Mouse (Mus musculus) left cerebral cortex, postnatal 14 days (tissue): Measurements from ENCODE around the gene Krt24. TPM values are rescaled to one million over a fixed set of nuclear protein-coding genes. Genes with fewer than 3 reads are reported as not detected.

ENCODE experiments used
- DNase-seq, 2 experiments: peaks; one replicate each; pipeline ENCODE4 v3.0.0; 2021 to 2022; ENCODE audit warnings: low spot score in 2 of 2, mixed read lengths in 1 of 2
- intact Hi-C: fragments of 180-260 bp; cut with DNase I; formaldehyde crosslinking; loops from one replicate; pipeline ENCODE4 v1.15.1; 2025
- long read RNA-seq, 2 experiments: library from polyadenylated mRNA; stranded (forward); transcript quantifications; one replicate each; pipeline ENCODE4 v2.0.0; 2021
- total RNA-seq, 2 experiments: library from RNA; stranded (reverse); gene quantifications; 2 replicates each; pipeline ENCODE4 v1.2.3; 2021

Krt24 gene
- total RNA-seq, result not detected
- long read RNA-seq, experiment 1, partial matches to known transcripts, result 0 of 1 reads
- long read RNA-seq, experiment 1, other reads (novel, unspliced or antisense), result 1 of 1 reads
- long read RNA-seq, experiment 2, result 0 reads

DNA sequence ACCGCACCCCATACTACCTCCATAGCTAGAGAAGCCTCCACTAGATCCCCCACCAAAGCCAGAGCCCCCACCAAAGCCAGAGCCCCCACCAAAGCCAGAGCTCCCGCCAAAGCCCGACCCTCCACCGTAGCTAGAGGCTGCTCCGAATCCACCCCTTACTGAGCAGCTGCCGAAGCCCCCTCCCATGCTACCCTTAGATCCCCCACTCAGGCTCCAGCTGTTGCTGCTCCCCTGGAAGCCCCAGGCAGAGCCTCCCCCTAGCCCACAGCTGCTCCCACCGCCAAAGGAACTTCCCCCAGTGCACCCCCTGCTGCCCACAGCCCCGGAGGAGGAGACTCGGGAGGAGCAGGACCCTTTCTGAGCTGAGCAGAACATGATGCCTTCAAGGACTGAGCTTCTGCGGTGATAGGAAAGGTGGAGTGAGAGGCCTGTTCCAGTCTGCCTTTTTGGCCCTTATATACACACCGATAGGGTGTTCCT is at the start of gene Krt24:
TSS of gene Krt24 (minus strand) at position 430 of the 480 bp plus-strand sequence.
- intact Hi-C loops, result no loop called here
- no peak for DNase-seq

GRCm38 (mm10) chr11:99333426-99333825 is 48.4 kb upstream of the Krt24 start:
- intact Hi-C loops, result no loop called here
- peak; percentile 51 to 73 for DNase-seq

GRCm38 (mm10) chr11:99329655-99330054 is 44.6 kb upstream of the Krt24 start:
- intact Hi-C loops, result no loop called here
- no peak for DNase-seq

GRCm38 (mm10) chr11:99322851-99323250 is 37.8 kb upstream of the Krt24 start, which contains the start of gene Krt25:
TSS of gene Krt25 (minus strand) at chr11:99322951.
- intact Hi-C loops, result no loop called here
- DNase-seq, result no peak

DNA sequence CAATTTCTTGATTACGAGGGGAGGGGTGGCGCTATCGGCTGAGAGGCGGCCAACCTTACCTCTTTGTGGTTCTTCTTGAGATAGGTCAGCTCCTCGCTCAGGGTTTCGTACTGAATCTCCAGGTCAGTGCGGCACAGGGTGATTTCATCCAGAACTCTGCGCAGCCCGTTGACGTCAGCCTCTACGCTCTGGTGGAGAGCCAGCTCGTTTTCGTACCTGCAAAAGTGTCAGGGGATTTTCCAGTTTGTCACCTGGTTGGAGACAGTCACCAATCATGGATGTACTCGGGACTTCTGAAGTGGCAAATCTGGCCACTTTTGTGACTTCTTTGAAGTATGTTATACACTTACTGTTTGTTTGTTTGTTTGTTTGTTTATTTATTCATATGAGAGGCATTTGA is 36.0 kb upstream of the Krt24 start:
- DNase-seq, result no peak
- intact Hi-C loops, result no loop called here

DNA sequence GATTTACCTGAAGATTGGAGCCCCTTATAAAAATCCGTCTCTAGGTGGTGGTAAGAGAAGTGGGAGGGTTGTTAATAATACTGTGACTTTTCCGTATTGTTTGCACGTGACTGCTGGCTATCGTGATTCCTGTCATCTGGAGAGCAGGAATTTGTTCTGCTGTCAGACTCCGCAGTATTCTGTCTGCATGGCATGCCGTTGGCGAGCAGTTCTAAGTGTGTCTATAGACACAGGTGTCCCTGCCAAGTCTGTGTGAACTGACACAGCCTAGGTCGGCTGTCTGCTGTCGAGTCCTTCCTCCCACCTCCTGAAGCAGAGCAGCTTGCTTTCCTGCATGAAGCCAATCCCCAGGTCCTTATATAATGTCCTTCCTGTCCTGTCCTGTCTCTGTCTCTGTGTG is 34.1 kb upstream of the Krt24 start:
- DNase-seq, result no peak
- intact Hi-C loops, result no loop called here

DNA sequence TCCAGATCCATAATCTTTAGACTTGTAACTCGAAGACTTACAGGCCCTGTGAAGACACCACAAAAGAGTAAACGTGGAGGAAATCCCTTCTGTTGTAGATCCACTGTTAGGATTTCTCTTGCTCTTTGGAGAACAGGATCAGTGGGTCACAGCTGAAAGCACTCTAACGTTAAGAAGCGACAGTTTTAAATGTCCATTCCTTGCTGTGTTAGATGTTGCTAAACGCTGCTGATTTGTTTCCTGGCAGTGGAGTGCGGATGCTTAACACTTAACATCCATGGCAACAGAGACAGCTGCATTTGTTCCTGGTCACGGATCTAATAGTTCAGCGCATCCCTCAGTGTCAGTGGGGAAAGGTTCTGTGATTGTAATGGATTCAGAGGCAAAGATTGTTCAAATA is 31.5 kb upstream of the Krt24 start:
- no peak for DNase-seq
- intact Hi-C loops, result no loop called here

- intact Hi-C loops, result loop anchor here (5.0 kb wide), 1 partner anchor 53 kb away; no protein-coding TSS in a partner anchor
- no peak for DNase-seq
Measured at GRCm38 (mm10) chr11:99314594-99314993, 29.5 kb upstream of the Krt24 start.

DNA sequence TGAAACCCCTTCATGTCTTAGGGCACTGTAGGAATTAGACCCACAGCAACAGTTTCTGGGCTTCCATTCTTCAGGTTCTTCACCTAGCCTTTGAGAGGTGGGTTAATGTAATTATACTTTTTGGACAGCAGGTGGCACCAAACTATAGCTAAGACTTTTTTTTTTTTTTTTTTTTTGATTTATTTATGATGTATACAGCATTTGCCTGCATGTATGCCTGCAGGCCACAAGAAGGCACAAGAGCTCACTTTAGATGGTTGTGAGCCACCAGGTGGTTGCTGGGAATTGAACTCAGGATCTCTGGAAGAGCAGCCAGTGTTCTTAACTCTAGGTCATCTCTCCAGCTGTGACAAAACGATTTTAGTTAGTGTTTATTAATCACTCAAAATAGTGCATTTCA is 25.8 kb upstream of the Krt24 start:
- intact Hi-C loops, result loop anchor here (5.0 kb wide), 1 partner anchor 56 kb away; no protein-coding TSS in a partner anchor
- DNase-seq, result peak in 1 of 2 experiments; percentile 18

- intact Hi-C loops, result loop anchor here (10.0 kb wide), 1 partner anchor 323 kb away; the partner anchor contains the start of gene Gjd3
- DNase-seq, result peak; percentile 72 to 82
Measured at GRCm38 (mm10) chr11:99307579-99307978, 22.5 kb upstream of the Krt24 start.

GRCm38 (mm10) chr11:99295039-99295438 is 10.0 kb upstream of the Krt24 start:
- DNase-seq, result no peak
- intact Hi-C loops, result no loop called here

DNA sequence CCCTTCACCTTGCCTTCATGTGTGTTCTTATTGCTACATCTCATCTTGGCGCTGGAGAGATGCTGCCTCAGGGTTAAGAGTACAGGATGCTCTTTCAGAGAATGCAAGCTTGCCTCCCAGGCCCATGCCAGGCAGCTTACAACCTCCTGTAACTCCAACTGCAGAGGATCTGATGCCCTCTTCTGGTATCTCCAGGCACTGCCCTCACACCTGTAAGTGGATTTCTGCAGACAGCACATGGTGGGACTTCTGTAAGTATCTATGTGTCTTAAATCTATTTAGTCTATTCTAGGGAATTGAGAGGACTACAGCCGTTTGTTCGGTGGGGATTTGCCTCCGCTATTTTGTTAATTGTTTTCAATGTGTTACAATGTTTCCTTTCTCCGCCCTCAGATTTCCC is 7.8 kb upstream of the Krt24 start:
- intact Hi-C loops, result loop anchor here (5.0 kb wide), 3 partner anchors 46 to 106 kb away; no protein-coding TSS in a partner anchor
- DNase-seq, result peak; percentile 46 to 55

GRCm38 (mm10) chr11:99284011-99284410 is 1.1 kb downstream of the Krt24 start:
- no peak for DNase-seq
- intact Hi-C loops, result no loop called here

DNA sequence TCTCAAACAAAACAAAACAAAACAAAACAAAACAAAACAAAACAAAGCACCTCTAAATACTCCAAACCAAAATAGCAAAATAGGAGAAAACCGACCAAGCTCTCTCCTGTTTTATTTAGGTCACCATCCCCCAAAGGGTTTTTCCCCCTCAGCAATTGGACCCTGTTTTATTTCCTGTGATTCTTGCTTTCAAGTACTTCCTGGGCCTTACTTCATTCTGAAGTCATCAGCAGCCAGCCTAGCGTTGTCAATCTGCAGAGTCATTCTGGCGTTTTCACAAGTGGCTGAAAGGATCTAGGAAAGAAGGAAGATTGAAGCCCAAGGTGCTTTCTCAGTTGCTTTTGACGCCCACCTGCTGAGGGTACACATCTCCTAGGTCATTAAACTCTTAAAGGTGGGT is 1.7 kb downstream of the Krt24 start:
- intact Hi-C loops, result no loop called here

DNA sequence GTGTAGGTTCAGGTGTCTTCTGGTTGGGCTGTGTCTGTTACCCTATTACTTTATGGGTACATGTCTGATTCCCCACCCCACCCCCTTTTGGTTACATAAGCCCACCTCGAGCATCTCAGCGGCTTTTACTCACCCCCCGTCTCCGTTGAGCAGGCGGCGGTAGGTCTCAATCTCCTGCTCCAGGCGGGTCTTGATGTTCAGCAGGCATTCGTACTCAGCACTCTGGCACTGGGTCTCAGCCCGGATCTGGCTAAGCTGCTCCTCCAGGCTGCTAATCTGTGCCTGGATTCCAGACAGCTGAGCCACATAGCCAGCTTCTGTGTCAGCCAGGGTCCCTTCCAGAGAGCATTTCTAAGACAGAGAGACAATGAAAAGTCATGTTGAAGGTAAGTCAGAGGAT is 3.9 kb downstream of the Krt24 start:
- DNase-seq, result no peak
- intact Hi-C loops, result no loop called here

More for the DNA sequence above, 1.7 kb downstream of the Krt24 start:
- DNase-seq, result no peak

GRCm38 (mm10) chr11:99279986-99280385 is 5.1 kb downstream of the Krt24 start:
- intact Hi-C loops, result no loop called here
- no peak for DNase-seq

GRCm38 (mm10) chr11:99276786-99277185 is 8.3 kb downstream of the Krt24 start:
- intact Hi-C loops, result no loop called here
- DNase-seq, result no peak

DNA sequence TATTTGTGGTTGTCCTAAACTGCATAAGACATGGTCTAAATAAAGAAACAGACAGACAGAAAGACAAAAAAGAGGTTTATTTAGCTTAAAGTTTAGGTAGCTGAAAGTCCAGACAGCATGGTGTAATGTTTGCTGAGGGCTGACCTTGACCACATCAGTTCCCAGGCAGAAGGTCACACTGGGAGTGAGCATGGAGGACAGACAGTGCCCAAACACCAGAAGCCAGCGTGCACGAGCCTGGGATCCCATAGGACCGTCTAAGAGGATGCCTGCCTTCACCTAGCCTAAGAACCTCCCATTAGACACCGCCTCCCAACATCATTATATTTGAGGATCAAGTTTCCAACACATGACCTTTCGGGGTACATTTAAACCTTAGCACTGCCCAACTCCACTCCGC is 9.4 kb downstream of the Krt24 start:
- no peak for DNase-seq
- intact Hi-C loops, result no loop called here

GRCm38 (mm10) chr11:99272721-99273120 is 12.3 kb downstream of the Krt24 start:
- intact Hi-C loops, result no loop called here
- DNase-seq, result no peak

DNA sequence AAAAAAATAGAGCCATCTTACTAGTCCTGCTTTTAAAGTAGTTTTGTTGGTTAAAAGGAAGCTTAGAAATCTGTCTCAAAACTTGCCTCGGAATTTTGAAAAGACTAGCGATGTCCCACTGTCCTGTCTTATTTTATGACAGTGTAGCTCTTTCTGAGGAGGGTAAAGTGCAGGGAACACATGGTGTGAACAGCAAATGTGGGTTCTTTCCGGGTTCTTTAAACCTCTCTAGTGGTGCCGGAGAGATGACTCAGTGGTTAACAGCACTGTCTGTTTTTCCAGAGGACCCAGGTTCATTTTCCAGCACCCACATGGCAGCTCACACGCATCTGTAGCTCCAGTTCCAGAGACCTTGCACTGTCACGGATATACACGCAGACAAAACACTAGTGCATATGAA is 15.9 kb downstream of the Krt24 start:
- no peak for DNase-seq
- intact Hi-C loops, result no loop called here

DNA sequence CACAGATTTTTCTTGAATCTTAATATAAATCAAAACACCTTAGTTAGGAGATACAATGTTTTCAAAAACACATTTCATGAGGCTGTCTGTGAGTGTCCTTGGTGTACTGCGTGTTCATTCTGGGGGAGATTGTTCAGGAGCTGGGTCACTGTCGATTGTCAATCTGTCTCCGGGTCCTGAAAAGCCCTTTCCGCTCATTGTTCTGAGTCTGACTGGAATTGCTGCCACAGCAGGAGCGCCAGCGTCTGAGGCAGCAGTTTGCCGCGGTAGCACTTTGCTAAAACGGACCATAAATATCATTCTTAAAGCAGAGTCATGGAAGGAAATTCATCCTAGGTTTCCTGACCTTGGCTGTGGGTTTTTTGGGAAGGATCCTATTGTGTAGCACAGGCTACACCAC is 19.3 kb downstream of the Krt24 start:
- intact Hi-C loops, result no loop called here
- no peak for DNase-seq

GRCm38 (mm10) chr11:99265220-99265619 is 19.8 kb downstream of the Krt24 start:
- DNase-seq, result peak; percentile 69 to 87
- intact Hi-C loops, result no loop called here
